Mouse (Mus musculus) myocyte (in vitro differentiated cells): ENCODE measurements around the gene Ulk4.

Source experiments
- CEBPB ChIP-seq: IDR thresholded peaks from 2 replicates; pipeline ENCODE4 v1.6.1; 2011; ENCODE audit warnings: mild to moderate bottlenecking, moderate library complexity; ENCODE audit not compliant: poor library complexity, insufficient read depth, severe bottlenecking
- MAX ChIP-seq: IDR thresholded peaks from one replicate; pipeline ENCODE4 v1.6.1; 2011; ENCODE audit warnings: low read depth, mild to moderate bottlenecking, control low read depth
- MYOD1 ChIP-seq, 3 experiments: IDR thresholded peaks; one replicate each; pipeline ENCODE4 v1.6.1; 2011; ENCODE audit warnings: control low read depth in 2 of 3, low read depth in 2 of 3, mild to moderate bottlenecking in 2 of 3, moderate library complexity in 1 of 3; ENCODE audit not compliant: insufficient read length in 2 of 3, control insufficient read depth in 1 of 3
- MYOG ChIP-seq, 3 experiments: IDR thresholded peaks; one replicate each; pipeline ENCODE4 v1.6.1; 2011; ENCODE audit warnings: control low read depth in 2 of 3, low read depth in 2 of 3, mild to moderate bottlenecking in 2 of 3; ENCODE audit not compliant: insufficient read length in 2 of 3, control insufficient read depth in 1 of 3, insufficient read depth in 1 of 3
- POLR2A ChIP-seq: IDR thresholded peaks from one replicate; pipeline ENCODE4 v1.6.1; 2011; ENCODE audit warnings: low read depth, mild to moderate bottlenecking, control low read depth, moderate library complexity; ENCODE audit not compliant: insufficient read length
- POLR2AphosphoS2 ChIP-seq: IDR thresholded peaks from one replicate; pipeline ENCODE4 v1.6.1; 2011; ENCODE audit warnings: low read depth, control low read depth; ENCODE audit not compliant: insufficient read length
- REST ChIP-seq: IDR thresholded peaks from one replicate; pipeline ENCODE4 v1.6.1; 2011; ENCODE audit warnings: mild to moderate bottlenecking, control low read depth, moderate library complexity; ENCODE audit not compliant: insufficient read depth, insufficient read length
- TCF12 ChIP-seq: IDR thresholded peaks from one replicate; pipeline ENCODE4 v1.6.1; 2011; ENCODE audit warnings: mild to moderate bottlenecking, control low read depth; ENCODE audit not compliant: poor library complexity, insufficient read depth, severe bottlenecking
- USF1 ChIP-seq: IDR thresholded peaks from one replicate; pipeline ENCODE4 v1.6.1; 2011; ENCODE audit warnings: low read depth, mild to moderate bottlenecking, control low read depth, moderate library complexity

GRCm38 (mm10) chr9:121297171-121298064 is 20.4 kb upstream of the Ulk4 start, which contains the start of gene Trak1:
- TF ChIP-seq POLR2A (peak; percentile 95), TCF12 (no peak), MAX (no peak), MYOG (IDR thresholded peaks at IDR 0.05; ENCODE audit: control insufficient read depth in 1 of 3, insufficient read depth in 1 of 3, insufficient read length in 2 of 3, low read depth in 2 of 3) (peak in 2 of 3 experiments; percentile 5 to 23), MYOD1 (IDR thresholded peaks at IDR 0.05; ENCODE audit: control insufficient read depth in 1 of 3, insufficient read length in 2 of 3, low read depth in 2 of 3) (peak in 1 of 3 experiments; percentile 36), CEBPB (no peak), POLR2AphosphoS2 (peak; percentile 92), REST (no peak), USF1 (no peak)
